Mouse (Mus musculus): ENCODE measurements at regions not wholly inside any gene's neighbourhood (a gene's known extent, or its start where the extent isn't known, plus 50 kb on each side); places are given as distances from the start of the nearest gene placed in this dataset.

- ATAC-seq, result no peak
- no peak overlapping the region for H3K4me3 ChIP-seq (replicated peaks)
- no peak overlapping the region for H3K27ac ChIP-seq
- no peaks in the 10 kb centered on the region for H3K4me1 ChIP-seq (replicated peaks)
- 89% methylated on average over 9 of the region's 9 CpGs for WGBS
- no peak overlapping the region for H3K4me2 ChIP-seq (replicated peaks)
- no peak overlapping the region for H3K9ac ChIP-seq (replicated peaks)
- H3K27me3 ChIP-seq, result no peaks in the 10 kb centered on the region
- H3K9me3 ChIP-seq, result no peaks in the 10 kb centered on the region
- H3K36me3 ChIP-seq, result no peaks in the 10 kb centered on the region
Measured at GRCm38 (mm10) chr10:98557470-98558060, 356.6 kb upstream of the Atp2b1 start.

GRCm38 (mm10) chr10:98558560-98558959 lies 355.6 kb upstream of the Atp2b1 start:
- no peak for ATAC-seq
- no peaks in the 10 kb centered on the region for H3K4me1 ChIP-seq (replicated peaks)
- WGBS, result 84% methylated on average over 2 of the region's 2 CpGs
- H3K9me3 ChIP-seq, result no peaks in the 10 kb centered on the region
- no peak overlapping the region for H3K4me2 ChIP-seq (replicated peaks)
- no peak overlapping the region for H3K9ac ChIP-seq (replicated peaks)
- no peaks in the 10 kb centered on the region for H3K36me3 ChIP-seq
- H3K27ac ChIP-seq, result no peak overlapping the region
- H3K27me3 ChIP-seq, result no peaks in the 10 kb centered on the region
- no peak overlapping the region for H3K4me3 ChIP-seq (replicated peaks)

- no peak overlapping the region for H3K4me3 ChIP-seq (replicated peaks)
- 89% methylated on average over 2 of the region's 2 CpGs for WGBS
- ATAC-seq, result no peak
Measured at GRCm38 (mm10) chr10:98562297-98562912, 351.8 kb upstream of the Atp2b1 start.

GRCm38 (mm10) chr10:98572782-98573536 lies 341.2 kb upstream of the Atp2b1 start:
- Histone ChIP-seq H3K9ac (replicated peaks) (no peak overlapping the region), H3K4me1 (replicated peaks) (no peaks in the 10 kb centered on the region), H3K27ac (no peak overlapping the region), H3K27me3 (no peaks in the 10 kb centered on the region), H3K9me3 (no peaks in the 10 kb centered on the region), H3K4me3 (replicated peaks) (no peak overlapping the region), H3K36me3 (no peaks in the 10 kb centered on the region), H3K4me2 (replicated peaks) (no peak overlapping the region)
- 79% methylated on average over 15 of the region's 16 CpGs for WGBS
- ATAC-seq, result no peak

More at GRCm38 (mm10) chr10:98562297-98562912, 351.8 kb upstream of the Atp2b1 start:
- H3K27me3 ChIP-seq, result no peaks in the 10 kb centered on the region
- H3K36me3 ChIP-seq, result no peaks in the 10 kb centered on the region
- H3K4me1 ChIP-seq (replicated peaks), result no peaks in the 10 kb centered on the region
- no peak overlapping the region for H3K4me2 ChIP-seq (replicated peaks)
- H3K9ac ChIP-seq (replicated peaks), result no peak overlapping the region
- H3K9me3 ChIP-seq, result no peaks in the 10 kb centered on the region
- H3K27ac ChIP-seq, result no peak overlapping the region

GRCm38 (mm10) chr10:98577040-98577439 lies 337.2 kb upstream of the Atp2b1 start:
- no peak overlapping the region for H3K4me3 ChIP-seq (replicated peaks)
- H3K9me3 ChIP-seq, result no peaks in the 10 kb centered on the region
- WGBS, result 86% methylated on average over 6 of the region's 6 CpGs
- no peak for ATAC-seq
- H3K36me3 ChIP-seq, result no peaks in the 10 kb centered on the region
- no peak overlapping the region for H3K4me2 ChIP-seq (replicated peaks)
- H3K27me3 ChIP-seq, result no peaks in the 10 kb centered on the region
- H3K4me1 ChIP-seq (replicated peaks), result no peaks in the 10 kb centered on the region
- no peak overlapping the region for H3K27ac ChIP-seq
- no peak overlapping the region for H3K9ac ChIP-seq (replicated peaks)

- ATAC-seq, result no peak
- Histone ChIP-seq H3K4me2 (replicated peaks) (no peak overlapping the region), H3K27ac (no peak overlapping the region), H3K36me3 (no peaks in the 10 kb centered on the region), H3K9me3 (no peaks in the 10 kb centered on the region), H3K4me3 (replicated peaks) (no peak overlapping the region), H3K4me1 (replicated peaks) (no peaks in the 10 kb centered on the region), H3K27me3 (no peaks in the 10 kb centered on the region), H3K9ac (replicated peaks) (no peak overlapping the region)
- 55% methylated on average over 1 of the region's 1 CpGs for WGBS
Measured at GRCm38 (mm10) chr10:98584776-98585175, 329.4 kb upstream of the Atp2b1 start.

GRCm38 (mm10) chr10:98589726-98590125 lies 324.5 kb upstream of the Atp2b1 start:
- Histone ChIP-seq H3K9ac (replicated peaks) (no peak overlapping the region), H3K27ac (no peak overlapping the region), H3K27me3 (no peaks in the 10 kb centered on the region), H3K9me3 (no peaks in the 10 kb centered on the region), H3K4me1 (replicated peaks) (no peaks in the 10 kb centered on the region), H3K36me3 (no peaks in the 10 kb centered on the region), H3K4me3 (replicated peaks) (no peak overlapping the region), H3K4me2 (replicated peaks) (no peak overlapping the region)
- WGBS, result 88% methylated on average over 14 of the region's 14 CpGs
- ATAC-seq, result no peak

- H3K9me3 ChIP-seq, result no peaks in the 10 kb centered on the region
- H3K27ac ChIP-seq, result no peak overlapping the region
- no peak for ATAC-seq
- H3K4me2 ChIP-seq (replicated peaks), result no peak overlapping the region
- 82% methylated on average over 6 of the region's 6 CpGs for WGBS
- H3K4me3 ChIP-seq (replicated peaks), result no peak overlapping the region
- no peak overlapping the region for H3K9ac ChIP-seq (replicated peaks)
- H3K4me1 ChIP-seq (replicated peaks), result no peaks in the 10 kb centered on the region
- H3K27me3 ChIP-seq, result no peaks in the 10 kb centered on the region
- no peaks in the 10 kb centered on the region for H3K36me3 ChIP-seq
Measured at GRCm38 (mm10) chr10:98592154-98592553, 322.1 kb upstream of the Atp2b1 start.

GRCm38 (mm10) chr10:98593910-98594309 lies 320.3 kb upstream of the Atp2b1 start:
- no peaks in the 10 kb centered on the region for H3K4me1 ChIP-seq (replicated peaks)
- no peak for ATAC-seq
- H3K9me3 ChIP-seq, result no peaks in the 10 kb centered on the region
- WGBS, result 89% methylated on average over 5 of the region's 5 CpGs
- H3K36me3 ChIP-seq, result no peaks in the 10 kb centered on the region
- H3K4me3 ChIP-seq (replicated peaks), result no peak overlapping the region
- no peak overlapping the region for H3K4me2 ChIP-seq (replicated peaks)
- H3K9ac ChIP-seq (replicated peaks), result no peak overlapping the region
- no peaks in the 10 kb centered on the region for H3K27me3 ChIP-seq
- H3K27ac ChIP-seq, result no peak overlapping the region

GRCm38 (mm10) chr10:98608221-98608941 lies 305.8 kb upstream of the Atp2b1 start:
- WGBS, result 90% methylated on average over 18 of the region's 18 CpGs
- H3K27me3 ChIP-seq, result no peaks in the 10 kb centered on the region
- ATAC-seq, result no peak
- H3K9me3 ChIP-seq, result no peaks in the 10 kb centered on the region
- no peak overlapping the region for H3K9ac ChIP-seq (replicated peaks)
- H3K4me1 ChIP-seq (replicated peaks), result no peaks in the 10 kb centered on the region
- H3K4me2 ChIP-seq (replicated peaks), result no peak overlapping the region
- no peak overlapping the region for H3K27ac ChIP-seq
- no peaks in the 10 kb centered on the region for H3K36me3 ChIP-seq
- no peak overlapping the region for H3K4me3 ChIP-seq (replicated peaks)

GRCm38 (mm10) chr10:98610708-98611107 lies 303.5 kb upstream of the Atp2b1 start:
- no peak overlapping the region for H3K4me3 ChIP-seq (replicated peaks)
- H3K36me3 ChIP-seq, result no peaks in the 10 kb centered on the region
- H3K4me1 ChIP-seq (replicated peaks), result no peaks in the 10 kb centered on the region
- no peak overlapping the region for H3K4me2 ChIP-seq (replicated peaks)
- H3K27ac ChIP-seq, result no peak overlapping the region
- H3K27me3 ChIP-seq, result no peaks in the 10 kb centered on the region
- H3K9ac ChIP-seq (replicated peaks), result no peak overlapping the region
- ATAC-seq, result no peak
- WGBS, result 59% methylated on average over 6 of the region's 6 CpGs
- H3K9me3 ChIP-seq, result no peaks in the 10 kb centered on the region

GRCm38 (mm10) chr10:98611707-98612360 lies 302.4 kb upstream of the Atp2b1 start:
- H3K27me3 ChIP-seq, result no peaks in the 10 kb centered on the region
- H3K4me3 ChIP-seq (replicated peaks), result no peak overlapping the region
- WGBS, result 84% methylated on average over 4 of the region's 4 CpGs
- H3K4me1 ChIP-seq (replicated peaks), result no peaks in the 10 kb centered on the region
- H3K36me3 ChIP-seq, result no peaks in the 10 kb centered on the region
- no peak for ATAC-seq
- no peak overlapping the region for H3K27ac ChIP-seq
- H3K4me2 ChIP-seq (replicated peaks), result no peak overlapping the region
- H3K9me3 ChIP-seq, result no peaks in the 10 kb centered on the region
- no peak overlapping the region for H3K9ac ChIP-seq (replicated peaks)

All from midbrain, embryonic 13.5 days (tissue).